Mouse (Mus musculus): ENCODE results near the gene Sstr4. TPM values are rescaled to one million over a fixed set of nuclear protein-coding genes. Genes with fewer than 3 reads are reported as not detected.

Gene Sstr4
- total RNA-seq, 2 experiments from 2014 or later: 0.20 to 0.43 TPM

GRCm38 (mm10) chr2:148419776-148420175 is 24.6 kb downstream of the Sstr4 start:
- DNase-seq: no peak
- intact Hi-C loops (cut with DNase I; ENCODE audit: low total_unique reads): no loop called here

- DNase-seq: no peak
- intact Hi-C loops (cut with DNase I; ENCODE audit: low total_unique reads): no loop called here
These were observed 26.0 kb downstream of the Sstr4 start for GRCm38 (mm10) chr2:148421112-148421511.

GRCm38 (mm10) chr2:148421706-148422105 is 26.6 kb downstream of the Sstr4 start:
- intact Hi-C loops (cut with DNase I; ENCODE audit: low total_unique reads): no loop called here
- DNase-seq: no peak

- DNase-seq: no peak
- intact Hi-C loops (cut with DNase I; ENCODE audit: low total_unique reads): no loop called here
These were observed 30.7 kb downstream of the Sstr4 start for GRCm38 (mm10) chr2:148425709-148426382.

- DNase-seq: no peak
- intact Hi-C loops (cut with DNase I; ENCODE audit: low total_unique reads): no loop called here
These were observed 32.4 kb downstream of the Sstr4 start for GRCm38 (mm10) chr2:148427553-148427952.

GRCm38 (mm10) chr2:148428523-148428922 is 33.4 kb downstream of the Sstr4 start:
- DNase-seq: no peak
- intact Hi-C loops (cut with DNase I; ENCODE audit: low total_unique reads): no loop called here

GRCm38 (mm10) chr2:148429001-148429505 is 33.9 kb downstream of the Sstr4 start:
- intact Hi-C loops (cut with DNase I; ENCODE audit: low total_unique reads): no loop called here
- no peak for DNase-seq

GRCm38 (mm10) chr2:148430941-148431340 is 35.8 kb downstream of the Sstr4 start:
- no peak for DNase-seq

GRCm38 (mm10) chr2:148432346-148432745 is 37.2 kb downstream of the Sstr4 start:
- intact Hi-C loops (cut with DNase I; ENCODE audit: low total_unique reads): no loop called here
- DNase-seq: no peak

More at GRCm38 (mm10) chr2:148430941-148431340, 35.8 kb downstream of the Sstr4 start:
- intact Hi-C loops (cut with DNase I; ENCODE audit: low total_unique reads): no loop called here

- intact Hi-C loops (cut with DNase I; ENCODE audit: low total_unique reads): no loop called here
- DNase-seq: no peak
These were observed 41.1 kb downstream of the Sstr4 start for GRCm38 (mm10) chr2:148436285-148436684.

- no peak for DNase-seq
- intact Hi-C loops (cut with DNase I; ENCODE audit: low total_unique reads): no loop called here
These were observed 44.6 kb downstream of the Sstr4 start for GRCm38 (mm10) chr2:148439691-148440276.

- intact Hi-C loops (cut with DNase I; ENCODE audit: low total_unique reads): no loop called here
- DNase-seq: no peak
These were observed 46.3 kb downstream of the Sstr4 start for GRCm38 (mm10) chr2:148441421-148441820.

GRCm38 (mm10) chr2:148442172-148442571 is 47.0 kb downstream of the Sstr4 start:
- DNase-seq: no peak
- intact Hi-C loops (cut with DNase I; ENCODE audit: low total_unique reads): no loop called here

- no peak for DNase-seq
- intact Hi-C loops (cut with DNase I; ENCODE audit: low total_unique reads): no loop called here
These were observed 47.6 kb downstream of the Sstr4 start for GRCm38 (mm10) chr2:148442710-148443109.

GRCm38 (mm10) chr2:148443249-148443958 is 48.3 kb downstream of the Sstr4 start, which contains the start of gene Cd93:
Gene Cd93 (minus strand): TSS chr2:148443563.
- no peak for DNase-seq
- intact Hi-C loops (cut with DNase I; ENCODE audit: low total_unique reads): no loop called here

- intact Hi-C loops (cut with DNase I; ENCODE audit: low total_unique reads): no loop called here
These were observed 49.3 kb downstream of the Sstr4 start for GRCm38 (mm10) chr2:148444472-148444871.

GRCm38 (mm10) chr2:148445616-148446015 is 50.5 kb downstream of the Sstr4 start:
- no peak for DNase-seq
- intact Hi-C loops (cut with DNase I; ENCODE audit: low total_unique reads): no loop called here

More at GRCm38 (mm10) chr2:148444472-148444871, 49.3 kb downstream of the Sstr4 start:
- no peak for DNase-seq
